Mouse (Mus musculus): Measurements from ENCODE around the gene Stum. TPM values are rescaled to one million over a fixed set of nuclear protein-coding genes. Genes with fewer than 3 reads are reported as not detected.

The Stum gene
- polyA plus RNA-seq, 1 experiment from 2014 or later, result 0.12 TPM

GRCm38 (mm10) chr1:180514077-180514476, 30.8 kb upstream of the Stum start:
- no peak overlapping the region for H3K4me2 ChIP-seq
- WGBS (ENCODE audit: insufficient replicate concordance), result 41% methylated on average over 2 of the region's 2 CpGs
- H3K9ac ChIP-seq, result no peak overlapping the region
- no peak overlapping the region for H3K4me3 ChIP-seq (replicated peaks)
- H3K36me3 ChIP-seq, result no peaks in the 10 kb centered on the region
- no peaks in the 10 kb centered on the region for H3K4me1 ChIP-seq (replicated peaks)
- no peaks in the 10 kb centered on the region for H3K27me3 ChIP-seq
- H3K27ac ChIP-seq, result no peak overlapping the region
- ATAC-seq (ENCODE audit: low read depth) (no peak), DNase-seq (no peak)
- no peaks in the 10 kb centered on the region for H3K9me3 ChIP-seq (replicated peaks)

GRCm38 (mm10) chr1:180510879-180511278, 27.6 kb upstream of the Stum start:
- no peak overlapping the region for H3K9ac ChIP-seq
- no peaks in the 10 kb centered on the region for H3K27me3 ChIP-seq
- H3K9me3 ChIP-seq (replicated peaks), result no peaks in the 10 kb centered on the region
- no peaks in the 10 kb centered on the region for H3K4me1 ChIP-seq (replicated peaks)
- WGBS (ENCODE audit: insufficient replicate concordance), result 40% methylated on average over 4 of the region's 4 CpGs
- no peaks in the 10 kb centered on the region for H3K36me3 ChIP-seq
- H3K4me2 ChIP-seq, result no peak overlapping the region
- ATAC-seq (ENCODE audit: low read depth) (no peak), DNase-seq (no peak)
- no peak overlapping the region for H3K4me3 ChIP-seq (replicated peaks)
- H3K27ac ChIP-seq, result no peak overlapping the region

- Histone ChIP-seq H3K27me3 (no peaks in the 10 kb centered on the region), H3K4me1 (replicated peaks) (no peaks in the 10 kb centered on the region), H3K4me2 (no peak overlapping the region), H3K27ac (no peak overlapping the region), H3K36me3 (no peaks in the 10 kb centered on the region), H3K9me3 (replicated peaks) (no peaks in the 10 kb centered on the region), H3K4me3 (replicated peaks) (no peak overlapping the region), H3K9ac (no peak overlapping the region)
- DNase-seq, result no peak
- WGBS (ENCODE audit: insufficient replicate concordance), result 52% methylated on average over 15 of the region's 15 CpGs
- ATAC-seq (ENCODE audit: low read depth), result no peak
Observed at GRCm38 (mm10) chr1:180510442-180510841, 27.1 kb upstream of the Stum start.

GRCm38 (mm10) chr1:180508662-180509061, 25.4 kb upstream of the Stum start:
- 54% methylated on average over 7 of the region's 7 CpGs for WGBS (ENCODE audit: insufficient replicate concordance)
- H3K4me1 ChIP-seq (replicated peaks), result no peaks in the 10 kb centered on the region
- no peaks in the 10 kb centered on the region for H3K9me3 ChIP-seq (replicated peaks)
- H3K27ac ChIP-seq, result no peak overlapping the region
- H3K4me2 ChIP-seq, result no peak overlapping the region
- no peak overlapping the region for H3K4me3 ChIP-seq (replicated peaks)
- ATAC-seq (ENCODE audit: low read depth) (no peak), DNase-seq (no peak)
- H3K27me3 ChIP-seq, result no peaks in the 10 kb centered on the region
- no peaks in the 10 kb centered on the region for H3K36me3 ChIP-seq
- H3K9ac ChIP-seq, result no peak overlapping the region

GRCm38 (mm10) chr1:180507291-180507791, 24.0 kb upstream of the Stum start:
- H3K27me3 ChIP-seq, result no peaks in the 10 kb centered on the region
- no peak for ATAC-seq (ENCODE audit: low read depth)
- no peak overlapping the region for H3K4me2 ChIP-seq
- H3K9ac ChIP-seq, result no peak overlapping the region
- WGBS (ENCODE audit: insufficient replicate concordance), result 55% methylated on average over 7 of the region's 7 CpGs
- no peaks in the 10 kb centered on the region for H3K36me3 ChIP-seq
- H3K27ac ChIP-seq, result no peak overlapping the region
- H3K4me1 ChIP-seq (replicated peaks), result no peaks in the 10 kb centered on the region
- no peak for DNase-seq
- no peak overlapping the region for H3K4me3 ChIP-seq (replicated peaks)
- H3K9me3 ChIP-seq (replicated peaks), result no peaks in the 10 kb centered on the region

GRCm38 (mm10) chr1:180506341-180506740, 23.0 kb upstream of the Stum start:
- Histone ChIP-seq H3K27me3 (no peaks in the 10 kb centered on the region), H3K36me3 (no peaks in the 10 kb centered on the region), H3K4me3 (replicated peaks) (no peak overlapping the region), H3K4me2 (no peak overlapping the region), H3K27ac (no peak overlapping the region), H3K9ac (no peak overlapping the region), H3K9me3 (replicated peaks) (no peaks in the 10 kb centered on the region), H3K4me1 (replicated peaks) (no peaks in the 10 kb centered on the region)
- WGBS (ENCODE audit: insufficient replicate concordance), result 64% methylated on average over 7 of the region's 7 CpGs
- no peak for ATAC-seq (ENCODE audit: low read depth)
- DNase-seq, result no peak

- no peak for DNase-seq
- 52% methylated on average over 5 of the region's 5 CpGs for WGBS (ENCODE audit: insufficient replicate concordance)
- Histone ChIP-seq H3K4me1 (replicated peaks) (no peaks in the 10 kb centered on the region), H3K27me3 (no peaks in the 10 kb centered on the region), H3K4me3 (replicated peaks) (no peak overlapping the region), H3K36me3 (no peaks in the 10 kb centered on the region), H3K9me3 (replicated peaks) (no peaks in the 10 kb centered on the region), H3K4me2 (no peak overlapping the region), H3K27ac (no peak overlapping the region), H3K9ac (no peak overlapping the region)
- ATAC-seq (ENCODE audit: low read depth), result no peak
Observed at GRCm38 (mm10) chr1:180504899-180505298, 21.6 kb upstream of the Stum start.

GRCm38 (mm10) chr1:180503484-180503883, 20.2 kb upstream of the Stum start:
- Histone ChIP-seq H3K27me3 (no peaks in the 10 kb centered on the region), H3K4me3 (replicated peaks) (no peak overlapping the region), H3K9me3 (replicated peaks) (no peaks in the 10 kb centered on the region), H3K4me1 (replicated peaks) (no peaks in the 10 kb centered on the region), H3K4me2 (no peak overlapping the region), H3K27ac (no peak overlapping the region), H3K36me3 (no peaks in the 10 kb centered on the region), H3K9ac (no peak overlapping the region)
- ATAC-seq (ENCODE audit: low read depth), result no peak
- WGBS (ENCODE audit: insufficient replicate concordance), result 57% methylated on average over 5 of the region's 5 CpGs
- no peak for DNase-seq

GRCm38 (mm10) chr1:180502566-180502965, 19.3 kb upstream of the Stum start:
- no peak overlapping the region for H3K9ac ChIP-seq
- WGBS (ENCODE audit: insufficient replicate concordance), result 50% methylated on average over 4 of the region's 4 CpGs
- H3K4me3 ChIP-seq (replicated peaks), result no peak overlapping the region
- ATAC-seq (ENCODE audit: low read depth), result no peak
- no peak overlapping the region for H3K27ac ChIP-seq
- H3K4me2 ChIP-seq, result no peak overlapping the region
- no peak for DNase-seq
- no peaks in the 10 kb centered on the region for H3K9me3 ChIP-seq (replicated peaks)
- no peaks in the 10 kb centered on the region for H3K4me1 ChIP-seq (replicated peaks)
- H3K27me3 ChIP-seq, result no peaks in the 10 kb centered on the region
- no peaks in the 10 kb centered on the region for H3K36me3 ChIP-seq

- H3K9me3 ChIP-seq (replicated peaks), result no peaks in the 10 kb centered on the region
- ATAC-seq (ENCODE audit: low read depth), result no peak
- WGBS (ENCODE audit: insufficient replicate concordance), result 79% methylated on average over 5 of the region's 5 CpGs
Observed at GRCm38 (mm10) chr1:180500641-180501040, 17.3 kb upstream of the Stum start.

GRCm38 (mm10) chr1:180500218-180500617, 16.9 kb upstream of the Stum start:
- Histone ChIP-seq H3K4me2 (no peak overlapping the region), H3K4me1 (replicated peaks) (no peaks in the 10 kb centered on the region), H3K27me3 (no peaks in the 10 kb centered on the region), H3K9me3 (replicated peaks) (no peaks in the 10 kb centered on the region), H3K36me3 (no peaks in the 10 kb centered on the region), H3K9ac (no peak overlapping the region), H3K27ac (no peak overlapping the region), H3K4me3 (replicated peaks) (no peak overlapping the region)
- DNase-seq (no peak), ATAC-seq (ENCODE audit: low read depth) (no peak)
- whole genome bisulfite sequencing (ENCODE audit: insufficient replicate concordance), result 52% methylated on average over 4 of the region's 4 CpGs

More at GRCm38 (mm10) chr1:180500641-180501040, 17.3 kb upstream of the Stum start:
- H3K27me3 ChIP-seq, result no peaks in the 10 kb centered on the region
- no peak overlapping the region for H3K27ac ChIP-seq
- H3K36me3 ChIP-seq, result no peaks in the 10 kb centered on the region
- H3K9ac ChIP-seq, result no peak overlapping the region
- H3K4me2 ChIP-seq, result no peak overlapping the region
- no peak for DNase-seq
- no peaks in the 10 kb centered on the region for H3K4me1 ChIP-seq (replicated peaks)
- H3K4me3 ChIP-seq (replicated peaks), result no peak overlapping the region

- Histone ChIP-seq H3K4me1 (replicated peaks) (no peaks in the 10 kb centered on the region), H3K27ac (no peak overlapping the region), H3K27me3 (no peaks in the 10 kb centered on the region), H3K4me2 (no peak overlapping the region), H3K4me3 (replicated peaks) (no peak overlapping the region), H3K9ac (no peak overlapping the region), H3K9me3 (replicated peaks) (no peaks in the 10 kb centered on the region), H3K36me3 (no peaks in the 10 kb centered on the region)
- no peak for DNase-seq
- WGBS (ENCODE audit: insufficient replicate concordance), result 74% methylated on average over 3 of the region's 3 CpGs
- no peak for ATAC-seq (ENCODE audit: low read depth)
Observed at GRCm38 (mm10) chr1:180499766-180500165, 16.5 kb upstream of the Stum start.
